Mouse (Mus musculus) layer of hippocampus, adult 8-10 months (tissue): Measurements from ENCODE around the gene Gm8947. TPM values are rescaled to one million over a fixed set of nuclear protein-coding genes. Genes with fewer than 3 reads are reported as not detected.

Source experiments
- DNase-seq, 2 experiments: peaks; one replicate each; pipeline ENCODE4 v3.0.0; 2022; ENCODE audit warnings: low spot score in 2 of 2
- total RNA-seq, 4 experiments: library from RNA; stranded (reverse); gene quantifications; 2 replicates each; pipeline ENCODE4 v1.2.4; 2022

Gm8947 gene
- total RNA-seq, 4 experiments from 2014 or later, result not detected

GRCm38 (mm10) chr1:151223377-151223776 is 31.2 kb downstream of the Gm8947 start:
- DNase-seq, result no peak

- no peak for DNase-seq
These were observed 32.4 kb downstream of the Gm8947 start for GRCm38 (mm10) chr1:151224536-151224935.

- no peak for DNase-seq
These were observed 35.3 kb downstream of the Gm8947 start for GRCm38 (mm10) chr1:151227506-151227905.

GRCm38 (mm10) chr1:151228320-151228989 is 36.3 kb downstream of the Gm8947 start:
- DNase-seq, result no peak

GRCm38 (mm10) chr1:151232346-151232745 is 40.2 kb downstream of the Gm8947 start:
- no peak for DNase-seq

GRCm38 (mm10) chr1:151233756-151234155 is 41.6 kb downstream of the Gm8947 start:
- DNase-seq, result no peak

- no peak for DNase-seq
These were observed 43.4 kb downstream of the Gm8947 start for GRCm38 (mm10) chr1:151235574-151235973.

- DNase-seq, result peak; percentile 35 to 48
These were observed 44.2 kb downstream of the Gm8947 start for GRCm38 (mm10) chr1:151236141-151236930.

GRCm38 (mm10) chr1:151237780-151238179 is 45.6 kb downstream of the Gm8947 start:
- no peak for DNase-seq

GRCm38 (mm10) chr1:151243332-151243731 is 51.2 kb downstream of the Gm8947 start:
- no peak for DNase-seq

Other genes with a start within 250 kb of the Gm8947 start
- gene Hmcn1, start 198.9 kb upstream of the Gm8947 start, total RNA-seq, result 1 to 10 TPM; 1.3 to 4.3 (median 1.7) TPM
- gene Gm47985, start 9.8 kb upstream of the Gm8947 start, total RNA-seq, result under 1 TPM in 1 of 4 experiments, not detected in 3; 0.25 TPM
- not detected for gene Gm47995, start 6.1 kb downstream of the Gm8947 start, total RNA-seq
- not detected for gene 3110040M04Rik, start 11.7 kb downstream of the Gm8947 start, total RNA-seq
- not detected for gene Gm47996, start 17.8 kb downstream of the Gm8947 start, total RNA-seq
- gene Ivns1abp, start 152.1 kb downstream of the Gm8947 start, total RNA-seq, result 10 to 100 TPM; 87.0 to 94.5 (median 92.4) TPM
- gene Swt1, start 236.1 kb downstream of the Gm8947 start, total RNA-seq, result 10 to 100 TPM; 13.2 to 17.7 (median 15.5) TPM
- 10 to 100 TPM; 27.8 to 35.1 (median 32.3) TPM for gene Trmt1l, start 236.2 kb downstream of the Gm8947 start, total RNA-seq